Mouse (Mus musculus): ENCODE results near the gene Dnajb8. TPM values are rescaled to one million over a fixed set of nuclear protein-coding genes. Genes with fewer than 3 reads are reported as not detected.

The Dnajb8 gene
- polyA plus RNA-seq, 1 experiment from 2014 or later: not detected

DNA sequence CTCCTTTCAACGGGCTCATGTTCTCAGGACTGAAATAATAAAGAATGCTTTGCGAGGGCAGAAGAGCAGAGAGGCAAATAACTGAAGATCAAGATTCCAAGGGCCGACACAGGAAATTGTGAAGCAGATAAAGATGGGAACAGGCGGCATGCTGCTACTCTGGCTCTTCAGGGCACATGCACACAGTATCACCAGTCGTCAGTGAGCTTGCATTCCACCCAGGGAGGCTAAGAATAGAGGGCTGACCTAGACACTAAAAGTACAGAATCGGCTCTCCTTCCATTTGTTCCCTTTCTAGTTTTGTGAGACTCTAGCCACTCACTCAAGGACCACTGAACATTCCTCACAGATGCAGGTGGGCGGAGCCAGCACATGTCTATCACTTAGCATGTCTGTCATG, 79.2 kb downstream of the Dnajb8 start:
- no peak for ATAC-seq (ENCODE audit: insufficient number of reproducible peaks, insufficient read depth, low FRiP score, low TSS enrichment, low read depth)
- Histone ChIP-seq H3K9me3 (no peaks in the 10 kb centered on the region), H3K36me3 (peaks cover 18% of the 10 kb centered on the region), H3K9ac (no peak overlapping the region), H3K4me1 (no peaks in the 10 kb centered on the region), H3K27me3 (no peaks in the 10 kb centered on the region), H3K27ac (no peak overlapping the region), H3K4me2 (no peak overlapping the region), H3K4me3 (no peak overlapping the region)
- WGBS: 71% methylated on average over 7 of the region's 7 CpGs

Other genes with a start within 250 kb of the Dnajb8 start
- gene H1fx, start 240.6 kb upstream of the Dnajb8 start, polyA plus RNA-seq (2015; fragmentation: Nextera tagmentation; extraction: Ambion mirVana): 27.3 and 33.0 TPM in 2 replicates
- gene Rab7, start 177.0 kb upstream of the Dnajb8 start, polyA plus RNA-seq (2015; fragmentation: Nextera tagmentation; extraction: Ambion mirVana): 185 and 195 TPM in 2 replicates
- gene Rpn1, start 137.8 kb upstream of the Dnajb8 start, polyA plus RNA-seq (2015; fragmentation: Nextera tagmentation; extraction: Ambion mirVana): 342 and 345 TPM in 2 replicates
- 54.9 and 81.7 TPM in 2 replicates for gene Gata2, start 28.4 kb upstream of the Dnajb8 start, polyA plus RNA-seq (2015; fragmentation: Nextera tagmentation; extraction: Ambion mirVana)
- 45.7 and 46.9 TPM in 2 replicates for gene Eefsec, start 224.3 kb downstream of the Dnajb8 start, polyA plus RNA-seq (2015; fragmentation: Nextera tagmentation; extraction: Ambion mirVana)
- 148 and 158 TPM in 2 replicates for gene Ruvbl1, start 243.1 kb downstream of the Dnajb8 start, polyA plus RNA-seq (2015; fragmentation: Nextera tagmentation; extraction: Ambion mirVana)